9 mouse cellular contexts compared by ENCODE assay signal in the genomic region with DNA sequence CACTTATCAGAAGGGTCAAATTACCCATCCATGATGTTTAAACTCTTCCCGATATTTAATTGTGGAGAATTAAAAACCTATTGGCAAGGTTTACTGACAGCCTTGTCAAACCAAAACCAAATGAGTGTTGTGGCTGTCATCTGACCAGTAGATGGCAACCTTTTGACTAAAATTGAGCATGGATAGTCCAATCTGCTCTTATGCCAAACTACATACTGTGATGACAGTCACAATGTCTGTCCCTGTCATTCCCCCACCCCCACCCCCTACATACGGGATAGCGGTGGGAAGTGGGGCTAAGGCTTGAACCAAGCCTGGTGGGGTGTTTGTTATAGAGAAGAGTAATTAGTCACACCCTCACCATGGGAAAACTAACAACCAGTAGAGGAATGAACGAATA. TPM values are rescaled to one million over a fixed set of nuclear protein-coding genes. Genes with fewer than 3 reads are reported as not detected.
A peak's percentile ranks its signal among the peaks of the same experiment; 100 is the strongest.
DNase-seq lines count a peak whose midpoint lies in the region; ATAC-seq and TF ChIP-seq lines count a peak whose summit lies in the region.
"Had no signal": no experiment of that assay in that cellular context is flagged by ENCODE, and none has a peak within 500 bp of the region (broad histone marks: within the 10 kb centered on the region; RNA-seq: fewer than 3 reads in every experiment).

No protein-coding gene starts in this region.

- no peak overlapping the region for H3K27ac ChIP-seq in embryonic facial prominence, embryonic 11.5 days (replicated peaks; ENCODE audit: low read depth, low read length)
- H3K27ac ChIP-seq in embryonic facial prominence, embryonic 10.5 days (replicated peaks), result no peak overlapping the region
- H3K27ac ChIP-seq in liver, adult 2 months (replicated peaks; ENCODE audit: insufficient read depth, low read depth, low read length), result no peak overlapping the region
- no peak overlapping the region for H3K27ac ChIP-seq in embryonic facial prominence, embryonic 14.5 days (replicated peaks; ENCODE audit: low read depth, low read length)

- H3K9ac ChIP-seq in embryonic facial prominence, embryonic 11.5 days (replicated peaks; ENCODE audit: low read length), result no peak overlapping the region
- no peak overlapping the region for H3K9ac ChIP-seq in liver, adult 2 months (ENCODE audit: low read depth, low read length)
- no peak overlapping the region for H3K9ac ChIP-seq in embryonic facial prominence, embryonic 14.5 days (ENCODE audit: low read depth, low read length)

- no peaks in the 10 kb centered on the region for H3K79me2 ChIP-seq in liver, adult 2 months (ENCODE audit: control insufficient read depth, insufficient read depth, low read length)

- WGBS in embryonic facial prominence, embryonic 11.5 days, result 52% methylated on average over 4 of the region's 4 CpGs
- 48% methylated on average over 4 of the region's 4 CpGs for WGBS in embryonic facial prominence, embryonic 10.5 days
- WGBS in liver, adult 2 months, result 41% methylated on average over 4 of the region's 4 CpGs
- WGBS in embryonic facial prominence, embryonic 14.5 days, result 54% methylated on average over 4 of the region's 4 CpGs

- no peak overlapping the region for H3K4me2 ChIP-seq in embryonic facial prominence, embryonic 11.5 days (ENCODE audit: low read depth, low read length)
- H3K4me2 ChIP-seq in embryonic facial prominence, embryonic 14.5 days (ENCODE audit: low read depth, low read length), result no peak overlapping the region

- H3K27me3 ChIP-seq in embryonic facial prominence, embryonic 11.5 days (ENCODE audit: control insufficient read depth, insufficient read depth, low read length), result no peaks in the 10 kb centered on the region
- no peaks in the 10 kb centered on the region for H3K27me3 ChIP-seq in embryonic facial prominence, embryonic 10.5 days (replicated peaks; ENCODE audit: low read depth, poor library complexity, severe bottlenecking)
- H3K27me3 ChIP-seq in liver, adult 2 months (ENCODE audit: control insufficient read depth, insufficient read depth, low read length), result no peaks in the 10 kb centered on the region; the same call in 1 of the 2 replicates
- no peaks in the 10 kb centered on the region for H3K27me3 ChIP-seq in embryonic facial prominence, embryonic 14.5 days (replicated peaks; ENCODE audit: control insufficient read depth, insufficient read depth, low read length)

- H3K4me3 ChIP-seq in embryonic facial prominence, embryonic 11.5 days (ENCODE audit: low read depth, low read length), result no peak overlapping the region
- no peak overlapping the region for H3K4me3 ChIP-seq in embryonic facial prominence, embryonic 10.5 days
- H3K4me3 ChIP-seq in liver, adult 2 months (ENCODE audit: insufficient read depth, low read depth, low read length), result no peak overlapping the region
- no peak overlapping the region for H3K4me3 ChIP-seq in embryonic facial prominence, embryonic 14.5 days (ENCODE audit: low read depth, low read length)

- H3K36me3 ChIP-seq in embryonic facial prominence, embryonic 11.5 days (replicated peaks; ENCODE audit: control insufficient read depth, insufficient read depth, low read depth, low read length), result no peaks in the 10 kb centered on the region
- no peaks in the 10 kb centered on the region for H3K36me3 ChIP-seq in embryonic facial prominence, embryonic 10.5 days (replicated peaks)
- H3K36me3 ChIP-seq in liver, adult 2 months (ENCODE audit: control insufficient read depth, insufficient read depth, low read length), result no peaks in the 10 kb centered on the region
- H3K36me3 ChIP-seq in embryonic facial prominence, embryonic 14.5 days (ENCODE audit: control insufficient read depth, insufficient read depth, low read length), result no peaks in the 10 kb centered on the region

- peak; percentile 56 for DNase-seq in embryonic facial prominence, embryonic 11.5 days (ENCODE audit: low spot score)
- DNase-seq in embryonic facial prominence, embryonic 10.5 days (ENCODE audit: low spot score), result no peak
- DNase-seq in liver, adult 2 months (ENCODE audit: extremely low read depth, low read depth, low spot score), result peak; percentile 45
- no peak for DNase-seq in liver
- peak; percentile 48 for DNase-seq in embryonic facial prominence, embryonic 14.5 days (ENCODE audit: low spot score)
- DNase-seq in naive thymus-derived CD4-positive, alpha-beta T cell, adult 2 months (ENCODE audit: low read depth), result peak; percentile 2
- DNase-seq in spleen, postnatal 14 days (ENCODE audit: low spot score in 2 of 2), result no peak

- TF ChIP-seq CTCF in liver, adult 2 months (IDR thresholded peaks at IDR 0.05; ENCODE audit: low read depth, low read length), result peak; percentile 52

- peak; percentile 34; the same call in 1 of the 2 replicates for ATAC-seq in embryonic facial prominence, embryonic 11.5 days (replicated peaks; ENCODE audit: insufficient number of reproducible peaks, low FRiP score, low TSS enrichment, low read depth)
- ATAC-seq in embryonic facial prominence, embryonic 14.5 days (ENCODE audit: low read depth), result no peak
- no peak for ATAC-seq in activated CD4-positive, CD25-positive, alpha-beta regulatory T cell, adult 4 months

- no peak for TF ChIP-seq POLR2A in liver, adult 2 months (IDR thresholded peaks at IDR 0.05; ENCODE audit: extremely low read depth, insufficient read depth, low read length)

- H3K9me3 ChIP-seq in embryonic facial prominence, embryonic 11.5 days (replicated peaks; ENCODE audit: control insufficient read depth, low read length), result no peaks in the 10 kb centered on the region
- no peaks in the 10 kb centered on the region for H3K9me3 ChIP-seq in embryonic facial prominence, embryonic 10.5 days
- H3K9me3 ChIP-seq in embryonic facial prominence, embryonic 14.5 days (ENCODE audit: control insufficient read depth, low read length), result no peaks in the 10 kb centered on the region

- H3K4me1 ChIP-seq in embryonic facial prominence, embryonic 11.5 days (ENCODE audit: control insufficient read depth, insufficient read depth, low read length), result no peaks in the 10 kb centered on the region
- H3K4me1 ChIP-seq in embryonic facial prominence, embryonic 10.5 days, result no peaks in the 10 kb centered on the region
- no peaks in the 10 kb centered on the region for H3K4me1 ChIP-seq in liver, adult 2 months (ENCODE audit: control insufficient read depth, insufficient read depth, low read length)
- H3K4me1 ChIP-seq in embryonic facial prominence, embryonic 14.5 days (ENCODE audit: control insufficient read depth, insufficient read depth, low read length), result no peaks in the 10 kb centered on the region

RNA-seq across cellular contexts. Expression of a gene that starts 34.6 kb away (rescaled TPM):
- polyA plus RNA-seq in embryonic facial prominence, embryonic 11.5 days (2014; fragmentation: Nextera tagmentation; extraction: Ambion mirVana), result 0.22 and 0.42 TPM in 2 replicates
- 0.35 and 0.36 TPM in 2 replicates for polyA plus RNA-seq in embryonic facial prominence, embryonic 10.5 days (2016; fragmentation: Nextera tagmentation; extraction: Ambion mirVana)
- total RNA-seq in liver, adult 2 months (2014; rRNA removed), result 4.8 and 6.4 TPM in 2 replicates
- polyA plus RNA-seq in liver, adult 2 months (2012; rRNA removed), result 0.41 and 0.69 TPM in 2 replicates
- 1.5 and 1.9 TPM in 2 replicates for polyA plus RNA-seq in embryonic facial prominence, embryonic 14.5 days (2014; fragmentation: Nextera tagmentation; extraction: Ambion mirVana)
- polyA plus RNA-seq in activated CD4-positive, CD25-positive, alpha-beta regulatory T cell, adult 4 months (2017; shearing (Covaris generic)), result under 1 TPM; 0.05 to 0.19 TPM
- total RNA-seq: hematopoietic stem cell, adult 5-6 weeks had no signal

Comparison
In these comparisons a context has a peak if more than half of its experiments do, and no peak if none do; other contexts are left out.
1. DNase-seq: peak in embryonic facial prominence, embryonic 11.5 days (single experiment), liver, adult 2 months (single experiment), embryonic facial prominence, embryonic 14.5 days (single experiment) and naive thymus-derived CD4-positive, alpha-beta T cell, adult 2 months (single experiment); none in embryonic facial prominence, embryonic 10.5 days (single experiment), liver (single experiment) and spleen, postnatal 14 days (0 of 2).